Mouse (Mus musculus) olfactory bulb, adult 2 months (tissue): ENCODE results near the gene Vdr.

ENCODE experiments used
- CTCF ChIP-seq: fragments of 200-500 bp; IDR thresholded peaks from 2 replicates; pipeline ENCODE4 v1.5.1; 2012; ENCODE audit warnings: low read depth, mild to moderate bottlenecking, low read length, moderate library complexity; ENCODE audit not compliant: insufficient read depth
- POLR2A ChIP-seq: fragments of 200-500 bp; IDR thresholded peaks from 2 replicates; pipeline ENCODE4 v1.6.1; 2012; ENCODE audit warnings: mild to moderate bottlenecking, low read depth, low read length, moderate library complexity; ENCODE audit not compliant: insufficient read depth

- TF ChIP-seq POLR2A, result no peak
- no peak for TF ChIP-seq CTCF
Observed at GRCm38 (mm10) chr15:97865175-97865574, 45.3 kb downstream of the Vdr start.
